Comparison of ENCODE assay signal across 13 mouse cellular contexts in the genomic region with DNA sequence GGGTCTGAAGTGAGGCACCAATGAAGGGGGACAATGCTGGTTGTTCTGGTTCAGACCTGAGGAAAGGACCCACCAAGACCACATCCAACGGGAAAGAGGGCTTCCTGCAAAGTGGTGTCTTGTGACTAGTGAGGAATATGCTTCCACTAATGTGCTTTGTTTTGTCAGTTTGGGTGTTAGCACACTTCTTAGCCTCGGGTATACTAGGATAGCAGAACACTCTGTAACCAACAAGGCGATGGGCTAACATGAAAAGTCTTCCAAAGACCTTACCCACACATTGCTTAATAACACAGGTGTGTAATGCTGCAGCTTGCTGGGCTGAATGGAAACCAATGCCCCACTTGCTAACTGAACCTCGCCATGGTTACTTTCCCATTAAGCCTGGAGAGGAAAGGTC. TPM values are rescaled to one million over a fixed set of nuclear protein-coding genes. Genes with fewer than 3 reads are reported as not detected.
"Had no signal": no experiment of that assay in that cellular context is flagged by ENCODE, and none has a peak within 500 bp of the region (broad histone marks: within the 10 kb centered on the region; RNA-seq: fewer than 3 reads in every experiment).

No protein-coding gene starts in this region.

- DNase-seq: left cerebral cortex, postnatal 4 days; liver; liver, embryonic 13.5 days; liver, postnatal 0 days; lung, adult 18-20 months; lung, adult 2 months; lung, embryonic 14.5 days; lung, postnatal 10 days; lung, postnatal 14 days; lung, postnatal 36 days; lung, postnatal 4 days; midbrain, embryonic 14.5 days had no signal

RNA-seq across cellular contexts. Expression of a gene that starts 49.6 kb away (rescaled TPM):
- polyA plus RNA-seq: macrophage had no signal
